Mouse (Mus musculus): ENCODE data around the gene Cryl1.

Gene Cryl1

GRCm38 (mm10) chr14:57316662-57317600 lies 81.4 kb downstream of the Cryl1 start:
- DNase-seq (ENCODE audit: low spot score): peak; percentile 31

- DNase-seq (ENCODE audit: low spot score): no peak
Observed at GRCm38 (mm10) chr14:57315976-57316375, 82.4 kb downstream of the Cryl1 start.

- no peak for DNase-seq (ENCODE audit: low spot score)
Observed at GRCm38 (mm10) chr14:57315551-57315950, 82.8 kb downstream of the Cryl1 start.

GRCm38 (mm10) chr14:57301600-57302230 lies 96.6 kb downstream of the Cryl1 start:
- DNase-seq (ENCODE audit: low spot score): no peak

- no peak for DNase-seq (ENCODE audit: low spot score)
Observed at GRCm38 (mm10) chr14:57300530-57300929, 97.8 kb downstream of the Cryl1 start.

GRCm38 (mm10) chr14:57297672-57298071 lies 100.7 kb downstream of the Cryl1 start:
- no peak for DNase-seq (ENCODE audit: low spot score)

GRCm38 (mm10) chr14:57291399-57291942 lies 106.9 kb downstream of the Cryl1 start:
- DNase-seq (ENCODE audit: low spot score): no peak

GRCm38 (mm10) chr14:57289105-57289504 lies 109.2 kb downstream of the Cryl1 start:
- no peak for DNase-seq (ENCODE audit: low spot score)

GRCm38 (mm10) chr14:57283816-57284215 lies 114.5 kb downstream of the Cryl1 start:
- no peak for DNase-seq (ENCODE audit: low spot score)

- no peak for DNase-seq (ENCODE audit: low spot score)
Observed at GRCm38 (mm10) chr14:57282591-57282990, 115.7 kb downstream of the Cryl1 start.

- no peak for DNase-seq (ENCODE audit: low spot score)
Observed at GRCm38 (mm10) chr14:57280835-57281234, 117.5 kb downstream of the Cryl1 start.

GRCm38 (mm10) chr14:57276481-57277012 lies 121.8 kb downstream of the Cryl1 start:
- DNase-seq (ENCODE audit: low spot score): no peak

GRCm38 (mm10) chr14:57272341-57272740 lies 126.0 kb downstream of the Cryl1 start:
- no peak for DNase-seq (ENCODE audit: low spot score)

GRCm38 (mm10) chr14:57271861-57272260 lies 126.5 kb downstream of the Cryl1 start:
- DNase-seq (ENCODE audit: low spot score): no peak

- no peak for DNase-seq (ENCODE audit: low spot score)
Observed at GRCm38 (mm10) chr14:57268900-57269299, 129.4 kb downstream of the Cryl1 start.

GRCm38 (mm10) chr14:57268344-57268743 lies 130.0 kb downstream of the Cryl1 start:
- DNase-seq (ENCODE audit: low spot score): no peak

GRCm38 (mm10) chr14:57263943-57264342 lies 134.4 kb downstream of the Cryl1 start:
- DNase-seq (ENCODE audit: low spot score): no peak

GRCm38 (mm10) chr14:57259341-57259740 lies 139.0 kb downstream of the Cryl1 start:
- no peak for DNase-seq (ENCODE audit: low spot score)

- no peak for DNase-seq (ENCODE audit: low spot score)
Observed at GRCm38 (mm10) chr14:57248661-57249060, 149.7 kb downstream of the Cryl1 start.

- no peak for DNase-seq (ENCODE audit: low spot score)
Observed at GRCm38 (mm10) chr14:57246575-57246974, 151.8 kb downstream of the Cryl1 start.

- no peak for DNase-seq (ENCODE audit: low spot score)
Observed at GRCm38 (mm10) chr14:57242978-57243377, 155.4 kb downstream of the Cryl1 start.

GRCm38 (mm10) chr14:57235276-57235675 lies 163.1 kb downstream of the Cryl1 start:
- no peak for DNase-seq (ENCODE audit: low spot score)

- no peak for DNase-seq (ENCODE audit: low spot score)
Observed at GRCm38 (mm10) chr14:57234711-57235110, 163.6 kb downstream of the Cryl1 start.
